Mouse (Mus musculus) heart, embryonic 15.5 days (tissue): ENCODE data around the gene Fam217b. TPM values are rescaled to one million over a fixed set of nuclear protein-coding genes. Genes with fewer than 3 reads are reported as not detected.

Source experiments
- ATAC-seq: fragments of 200-750 bp; cut with Nextera tagmentation; replicated peaks from 2 replicates; pipeline ENCODE4 v1.8.0; 2017; ENCODE audit warnings: low read depth, moderate TSS enrichment; ENCODE audit not compliant: insufficient number of reproducible peaks, insufficient read depth, low FRiP score
- H3K27ac ChIP-seq: fragments of 300-500 bp; sonication (generic); 2 replicates; pipeline ENCODE4 v1.5.1; 2015; ENCODE audit warnings: mild to moderate bottlenecking, inconsistent platforms
- H3K27me3 ChIP-seq: fragments of 300-500 bp; sonication (generic); 2 replicates; pipeline ENCODE4 v1.6.1; 2015; ENCODE audit warnings: inconsistent platforms
- H3K36me3 ChIP-seq: fragments of 300-500 bp; sonication (generic); 2 replicates; pipeline ENCODE4 v1.6.1; 2015; ENCODE audit warnings: mild to moderate bottlenecking, inconsistent platforms
- H3K4me1 ChIP-seq: fragments of 300-500 bp; sonication (generic); replicated peaks from 2 replicates; pipeline ENCODE4 v1.6.1; 2015; ENCODE audit warnings: inconsistent platforms
- H3K4me2 ChIP-seq: fragments of 300-500 bp; sonication (generic); 2 replicates; pipeline ENCODE4 v1.6.1; 2015; ENCODE audit warnings: inconsistent platforms, mild to moderate bottlenecking, moderate library complexity
- H3K4me3 ChIP-seq: fragments of 300-500 bp; sonication (generic); 2 replicates; pipeline ENCODE4 v1.5.1; 2015; ENCODE audit warnings: mild to moderate bottlenecking, inconsistent platforms
- H3K9ac ChIP-seq: fragments of 300-500 bp; sonication (generic); 2 replicates; pipeline ENCODE4 v1.6.1; 2015; ENCODE audit warnings: mild to moderate bottlenecking, inconsistent platforms
- H3K9me3 ChIP-seq: fragments of 300-500 bp; sonication (generic); replicated peaks from 2 replicates; pipeline ENCODE4 v1.6.1; 2016; ENCODE audit warnings: inconsistent platforms
- WGBS: fragments of 180-500 bp; shearing (Covaris S2); methylation state at CpG from one replicate; pipeline ENCODE4 v1.1.7; 2015; ENCODE audit warnings: mixed read lengths; 5-methylcytosine and 5-hydroxymethylcytosine counted together
- polyA plus RNA-seq: library from polyadenylated mRNA; unstranded; fragments of >200 nt; fragmentation: Nextera tagmentation; extraction: Ambion mirVana; gene quantifications from 2 replicates; pipeline ENCODE4 v1.2.1, GENCODE M21; 2015

Fam217b gene
- polyA plus RNA-seq, 1 experiment from 2014 or later, result 7.9 TPM

- peaks cover 42% of the 10 kb centered on the region for H3K4me1 ChIP-seq
- H3K9ac ChIP-seq, result no peak overlapping the region
- whole genome bisulfite sequencing, result 71% methylated on average over 9 of the region's 9 CpGs
- ATAC-seq, result no peak
- no peak overlapping the region for H3K4me2 ChIP-seq
- H3K27me3 ChIP-seq, result no peaks in the 10 kb centered on the region
- no peak overlapping the region for H3K4me3 ChIP-seq
- H3K9me3 ChIP-seq, result no peaks in the 10 kb centered on the region
- peaks cover 14% of the 10 kb centered on the region for H3K36me3 ChIP-seq
- no peak overlapping the region for H3K27ac ChIP-seq
These were observed 6.3 kb downstream of the Fam217b start for GRCm38 (mm10) chr2:178420576-178420975.

- peak overlapping the region; percentile 83 for H3K27ac ChIP-seq
- peaks cover 33% of the 10 kb centered on the region for H3K4me1 ChIP-seq
- peak; percentile 54 for ATAC-seq
- H3K9me3 ChIP-seq, result no peaks in the 10 kb centered on the region
- WGBS, result 33% methylated on average over 6 of the region's 6 CpGs
- H3K4me3 ChIP-seq, result no peak overlapping the region
- H3K27me3 ChIP-seq, result no peaks in the 10 kb centered on the region
- H3K9ac ChIP-seq, result no peak overlapping the region
- H3K36me3 ChIP-seq, result peaks cover 14% of the 10 kb centered on the region
- peak overlapping the region; percentile 27; the same call in 1 of the 2 replicates for H3K4me2 ChIP-seq
These were observed 7.3 kb downstream of the Fam217b start for GRCm38 (mm10) chr2:178421603-178422002.

- no peak for ATAC-seq
- Histone ChIP-seq H3K4me2 (peak overlapping the region; percentile 27), H3K27me3 (no peaks in the 10 kb centered on the region), H3K9me3 (no peaks in the 10 kb centered on the region), H3K27ac (peak overlapping the region; percentile 83), H3K4me3 (no peak overlapping the region), H3K4me1 (peaks cover 27% of the 10 kb centered on the region), H3K36me3 (peaks cover 14% of the 10 kb centered on the region), H3K9ac (no peak overlapping the region)
- 7% methylated on average over 3 of the region's 3 CpGs for WGBS
These were observed 7.9 kb downstream of the Fam217b start for GRCm38 (mm10) chr2:178422186-178422585.

- Histone ChIP-seq H3K4me2 (no peak overlapping the region), H3K9ac (no peak overlapping the region), H3K27ac (no peak overlapping the region), H3K36me3 (peaks cover 9% of the 10 kb centered on the region), H3K4me1 (peaks cover 26% of the 10 kb centered on the region), H3K27me3 (no peaks in the 10 kb centered on the region), H3K9me3 (no peaks in the 10 kb centered on the region), H3K4me3 (no peak overlapping the region)
- WGBS, result 50% methylated on average over 5 of the region's 5 CpGs
- no peak for ATAC-seq
These were observed 8.9 kb downstream of the Fam217b start for GRCm38 (mm10) chr2:178423223-178423622.

GRCm38 (mm10) chr2:178426229-178426628 lies 11.9 kb downstream of the Fam217b start:
- Histone ChIP-seq H3K27ac (no peak overlapping the region), H3K36me3 (no peaks in the 10 kb centered on the region), H3K4me2 (no peak overlapping the region), H3K4me1 (peaks cover 20% of the 10 kb centered on the region), H3K4me3 (no peak overlapping the region), H3K9ac (no peak overlapping the region), H3K27me3 (no peaks in the 10 kb centered on the region), H3K9me3 (no peaks in the 10 kb centered on the region)
- no peak for ATAC-seq
- 39% methylated on average over 4 of the region's 4 CpGs for WGBS

GRCm38 (mm10) chr2:178427181-178427580 lies 12.9 kb downstream of the Fam217b start:
- no peaks in the 10 kb centered on the region for H3K27me3 ChIP-seq
- no peak overlapping the region for H3K9ac ChIP-seq
- H3K4me1 ChIP-seq, result peaks cover 10% of the 10 kb centered on the region
- H3K4me3 ChIP-seq, result no peak overlapping the region
- no peak overlapping the region for H3K4me2 ChIP-seq
- H3K36me3 ChIP-seq, result no peaks in the 10 kb centered on the region
- WGBS, result 83% methylated on average over 5 of the region's 5 CpGs
- ATAC-seq, result no peak
- H3K9me3 ChIP-seq, result no peaks in the 10 kb centered on the region
- H3K27ac ChIP-seq, result no peak overlapping the region

- no peaks in the 10 kb centered on the region for H3K27me3 ChIP-seq
- no peaks in the 10 kb centered on the region for H3K36me3 ChIP-seq
- no peak overlapping the region for H3K9ac ChIP-seq
- peaks cover under 1% of the 10 kb centered on the region; the same call in 1 of the 2 replicates for H3K4me1 ChIP-seq
- 75% methylated on average over 9 of the region's 9 CpGs for WGBS
- H3K4me3 ChIP-seq, result no peak overlapping the region
- no peaks in the 10 kb centered on the region for H3K9me3 ChIP-seq
- no peak for ATAC-seq
- H3K27ac ChIP-seq, result no peak overlapping the region
- H3K4me2 ChIP-seq, result no peak overlapping the region
These were observed 13.9 kb downstream of the Fam217b start for GRCm38 (mm10) chr2:178428183-178428582.

GRCm38 (mm10) chr2:178428676-178429075 lies 14.4 kb downstream of the Fam217b start:
- WGBS, result 74% methylated on average over 4 of the region's 4 CpGs
- no peaks in the 10 kb centered on the region for H3K4me1 ChIP-seq
- H3K4me3 ChIP-seq, result no peak overlapping the region

GRCm38 (mm10) chr2:178429426-178429825 lies 15.1 kb downstream of the Fam217b start:
- H3K4me1 ChIP-seq, result no peaks in the 10 kb centered on the region
- no peak overlapping the region for H3K4me2 ChIP-seq
- no peaks in the 10 kb centered on the region for H3K9me3 ChIP-seq
- H3K4me3 ChIP-seq, result no peak overlapping the region
- ATAC-seq, result no peak
- WGBS, result 76% methylated on average over 6 of the region's 6 CpGs
- no peaks in the 10 kb centered on the region for H3K36me3 ChIP-seq
- H3K27me3 ChIP-seq, result no peaks in the 10 kb centered on the region
- no peak overlapping the region for H3K27ac ChIP-seq
- no peak overlapping the region for H3K9ac ChIP-seq

More at GRCm38 (mm10) chr2:178428676-178429075, 14.4 kb downstream of the Fam217b start:
- H3K36me3 ChIP-seq, result no peaks in the 10 kb centered on the region
- no peaks in the 10 kb centered on the region for H3K9me3 ChIP-seq
- ATAC-seq, result no peak
- H3K4me2 ChIP-seq, result no peak overlapping the region
- H3K27me3 ChIP-seq, result no peaks in the 10 kb centered on the region
- H3K27ac ChIP-seq, result no peak overlapping the region
- no peak overlapping the region for H3K9ac ChIP-seq

- Histone ChIP-seq H3K9ac (no peak within 1 kb of the TSS), H3K9me3 (no peaks in the 10 kb centered on the region), H3K4me3 (no peak within 1 kb of the TSS), H3K4me1 (no peaks in the 10 kb centered on the region), H3K4me2 (no peak within 1 kb of the TSS), H3K27me3 (no peaks in the 10 kb centered on the region), H3K27ac (no peak within 1 kb of the TSS), H3K36me3 (no peaks in the 10 kb centered on the region)
- WGBS, result 87% methylated on average over 4 of the region's 4 CpGs
- no peak for ATAC-seq
These were observed 15.9 kb downstream of the Fam217b start, which contains the start of gene Cdh26 for GRCm38 (mm10) chr2:178430231-178430630. TSS of gene Cdh26 (plus strand) at chr2:178430531.

GRCm38 (mm10) chr2:178433495-178433894 lies 19.2 kb downstream of the Fam217b start:
- ATAC-seq, result no peak
- Histone ChIP-seq H3K9ac (no peak overlapping the region), H3K27ac (no peak overlapping the region), H3K4me3 (no peak overlapping the region), H3K4me1 (no peaks in the 10 kb centered on the region), H3K9me3 (no peaks in the 10 kb centered on the region), H3K27me3 (no peaks in the 10 kb centered on the region), H3K36me3 (no peaks in the 10 kb centered on the region), H3K4me2 (no peak overlapping the region)
- WGBS, result 73% methylated on average over 2 of the region's 2 CpGs

GRCm38 (mm10) chr2:178433903-178434302 lies 19.6 kb downstream of the Fam217b start:
- Histone ChIP-seq H3K36me3 (no peaks in the 10 kb centered on the region), H3K9ac (no peak overlapping the region), H3K27me3 (no peaks in the 10 kb centered on the region), H3K4me1 (no peaks in the 10 kb centered on the region), H3K4me3 (no peak overlapping the region), H3K27ac (no peak overlapping the region), H3K4me2 (no peak overlapping the region), H3K9me3 (no peaks in the 10 kb centered on the region)
- WGBS, result 83% methylated on average over 2 of the region's 2 CpGs
- no peak for ATAC-seq
